Mouse (Mus musculus) lung, adult 2 months (tissue): ENCODE measurements at regions not wholly inside any gene's neighbourhood (a gene's known extent, or its start where the extent isn't known, plus 50 kb on each side); places are given as distances from the start of the nearest gene placed in this dataset.

Experiments used
- CTCF ChIP-seq: fragments of 200-500 bp; IDR thresholded peaks from 2 replicates; pipeline ENCODE4 v1.5.1; 2011; ENCODE audit warnings: mild to moderate bottlenecking, low read length, control low read depth; ENCODE audit not compliant: insufficient read depth
- POLR2A ChIP-seq: fragments of 200-500 bp; IDR thresholded peaks from 2 replicates; pipeline ENCODE4 v1.6.1; 2011; ENCODE audit warnings: low read depth, mild to moderate bottlenecking, control low read depth, low read length, borderline replicate concordance; ENCODE audit errors: extremely low read depth

GRCm38 (mm10) chr4:45588322-45588721, 56.1 kb upstream of the Shb start:
- TF ChIP-seq CTCF (no peak), POLR2A (no peak)
